In the genomic region with DNA sequence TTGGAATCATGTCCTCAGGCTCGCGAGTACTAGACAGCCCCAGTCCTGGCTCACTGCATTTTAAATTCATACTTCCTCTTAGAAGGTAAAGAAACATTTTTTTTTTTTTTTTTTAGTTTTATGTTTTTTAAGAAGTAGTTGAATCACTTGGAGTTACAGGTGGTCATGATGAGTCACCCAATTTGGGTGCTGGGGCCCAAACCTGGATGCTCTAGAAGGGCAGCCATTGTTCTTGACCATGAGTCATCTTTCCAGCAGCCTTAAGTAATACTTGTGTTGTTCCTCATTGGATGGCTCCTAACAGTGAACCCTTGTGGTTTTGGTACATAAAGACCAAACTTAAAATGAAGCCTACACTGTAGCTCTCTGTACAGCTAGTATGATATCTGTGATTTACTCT, we compare ENCODE assay signal across 30 mouse cellular contexts. TPM values are rescaled to one million over a fixed set of nuclear protein-coding genes. Genes with fewer than 3 reads are reported as not detected.
DNase-seq lines count a peak whose midpoint lies in the region; ATAC-seq lines count a peak whose summit lies in the region.
"Had no signal": no experiment of that assay in that cellular context is flagged by ENCODE, and none has a peak within 500 bp of the region (broad histone marks: within the 10 kb centered on the region; RNA-seq: fewer than 3 reads in every experiment).

No protein-coding gene starts in this region.

- H3K27me3 ChIP-seq in midbrain, embryonic 11.5 days (ENCODE audit: control insufficient read depth, insufficient read depth, low read length): no peaks in the 10 kb centered on the region
- H3K27me3 ChIP-seq in midbrain, embryonic 13.5 days: no peaks in the 10 kb centered on the region
- H3K27me3 ChIP-seq: CH12.LX; forebrain, embryonic 12.5 days; forebrain, embryonic 15.5 days; heart, embryonic 13.5 days had no signal

- H3K36me3 ChIP-seq in midbrain, embryonic 11.5 days (ENCODE audit: control insufficient read depth, insufficient read depth, low read length): peaks cover 11% of the 10 kb centered on the region
- H3K36me3 ChIP-seq in midbrain, embryonic 13.5 days: peaks cover 84% of the 10 kb centered on the region

- H3K9me3 ChIP-seq in midbrain, embryonic 11.5 days (ENCODE audit: control insufficient read depth, low read length): no peaks in the 10 kb centered on the region
- peaks cover 3% of the 10 kb centered on the region; the same call in 1 of the 2 replicates for H3K9me3 ChIP-seq in midbrain, embryonic 13.5 days
- H3K9me3 ChIP-seq: forebrain, embryonic 12.5 days; forebrain, embryonic 15.5 days; G1E; heart, embryonic 10.5 days; heart, embryonic 13.5 days had no signal

- H3K9ac ChIP-seq in midbrain, embryonic 11.5 days (ENCODE audit: low read length): no peak overlapping the region
- H3K9ac ChIP-seq in midbrain, embryonic 13.5 days (replicated peaks): no peak overlapping the region
- H3K9ac ChIP-seq: forebrain, embryonic 12.5 days; forebrain, embryonic 15.5 days; heart, embryonic 13.5 days; hindbrain, embryonic 14.5 days had no signal

- H3K27ac ChIP-seq in midbrain, embryonic 11.5 days (ENCODE audit: low read depth, low read length): no peak overlapping the region
- no peak overlapping the region for H3K27ac ChIP-seq in midbrain, embryonic 13.5 days
- H3K27ac ChIP-seq: forebrain, embryonic 12.5 days; forebrain, embryonic 15.5 days; heart, adult 2 months; heart, embryonic 10.5 days; heart, embryonic 13.5 days; hindbrain, embryonic 14.5 days; hindbrain, postnatal 0 days had no signal

- H3K4me3 ChIP-seq in midbrain, embryonic 11.5 days (ENCODE audit: low read depth, low read length): no peak overlapping the region
- no peak overlapping the region for H3K4me3 ChIP-seq in midbrain, embryonic 13.5 days (replicated peaks)
- H3K4me3 ChIP-seq: forebrain, embryonic 12.5 days; forebrain, embryonic 15.5 days; heart, adult 2 months; heart, embryonic 10.5 days; heart, embryonic 13.5 days had no signal

- no peaks in the 10 kb centered on the region for H3K4me1 ChIP-seq in midbrain, embryonic 11.5 days (ENCODE audit: control insufficient read depth, insufficient read depth, low read length)
- no peaks in the 10 kb centered on the region for H3K4me1 ChIP-seq in midbrain, embryonic 13.5 days (replicated peaks)
- H3K4me1 ChIP-seq: forebrain, embryonic 12.5 days; forebrain, embryonic 15.5 days; heart, embryonic 10.5 days; heart, embryonic 13.5 days had no signal

- intact Hi-C loops in left cerebral cortex, postnatal 25 days (cut with DNase I): no loop called here

- ATAC-seq in midbrain, embryonic 11.5 days (ENCODE audit: low FRiP score): no peak
- no peak for ATAC-seq in midbrain, embryonic 13.5 days
- peak; percentile 37 for ATAC-seq in granulocyte monocyte progenitor cell, adult 5-6 weeks (replicated peaks; ENCODE audit: poor library complexity, severe bottlenecking)
- ATAC-seq: activated CD4-positive, CD25-positive, alpha-beta regulatory T cell, adult 4 months; forebrain, embryonic 15.5 days; hindbrain, postnatal 0 days; inflammation-experienced regulatory T-cells, adult 6 months; intestine, embryonic 16.5 days had no signal

- DNase-seq in midbrain, embryonic 11.5 days (ENCODE audit: low spot score, missing footprints): peak; percentile 60
- peak; percentile 61 for DNase-seq in Muller cell, postnatal 12 days (ENCODE audit: inconsistent ontology term)
- DNase-seq in c-Kit-positive CD71-negative TER-119-negative erythroid progenitor cells, embryonic 14.5 days (ENCODE audit: low read depth): peak; percentile 6
- DNase-seq in gastrocnemius, postnatal 10 days: no peak
- no peak for DNase-seq in left cerebral cortex, postnatal 25 days (ENCODE audit: low spot score in 2 of 2)
- no peak for DNase-seq in retina, postnatal 1 day
- DNase-seq: adrenal gland, postnatal 10 days; adrenal gland, postnatal 36 days; B cell, adult 2 months; cerebellum, adult 11-12 months; cerebellum, adult 8-10 months; cerebellum, postnatal 10 days; gastrocnemius, postnatal 36 days; heart, adult 2 months; heart, postnatal 14 days; heart, postnatal 4 days; kidney, adult 2 months had no signal

- WGBS in midbrain, embryonic 11.5 days: 98% methylated on average over 2 of the region's 2 CpGs
- 96% methylated on average over 2 of the region's 2 CpGs for WGBS in midbrain, embryonic 13.5 days

- no peak overlapping the region for H3K4me2 ChIP-seq in midbrain, embryonic 11.5 days
- H3K4me2 ChIP-seq in midbrain, embryonic 13.5 days (replicated peaks): no peak overlapping the region
- H3K4me2 ChIP-seq: forebrain, embryonic 12.5 days; forebrain, embryonic 15.5 days; heart, embryonic 13.5 days; hindbrain, embryonic 14.5 days had no signal

RNA-seq across cellular contexts. Expression of a gene that starts 41.1 kb away (rescaled TPM):
- 27.6 and 28.9 TPM in 2 replicates for polyA plus RNA-seq in midbrain, embryonic 11.5 days (2014; fragmentation: Nextera tagmentation; extraction: Ambion mirVana)
- 26.5 and 27.0 TPM in 2 replicates for polyA plus RNA-seq in midbrain, embryonic 13.5 days (2015; fragmentation: Nextera tagmentation; extraction: Ambion mirVana)
- 41.1 and 73.3 TPM in 2 replicates for total RNA-seq in granulocyte monocyte progenitor cell, adult 5-6 weeks (2014; fragmentation: Nextera tagmentation)
- total RNA-seq in granulocyte monocyte progenitor cell, adult 5-6 weeks (2017): 22.8 and 33.5 TPM in 2 replicates
- total RNA-seq in gastrocnemius, postnatal 10 days (2021): 10 to 100 TPM; 38.6 to 41.0 TPM
- 10 to 100 TPM; 40.0 to 40.2 TPM for total RNA-seq in left cerebral cortex, postnatal 25 days (2021)

RNA-seq across cellular contexts. Expression of a gene that starts 41.2 kb away (rescaled TPM):
- 176 and 188 TPM in 2 replicates for polyA plus RNA-seq in midbrain, embryonic 11.5 days (2014; fragmentation: Nextera tagmentation; extraction: Ambion mirVana)
- 165 and 167 TPM in 2 replicates for polyA plus RNA-seq in midbrain, embryonic 13.5 days (2015; fragmentation: Nextera tagmentation; extraction: Ambion mirVana)
- total RNA-seq in granulocyte monocyte progenitor cell, adult 5-6 weeks (2014; fragmentation: Nextera tagmentation): 40.1 and 47.1 TPM in 2 replicates
- total RNA-seq in granulocyte monocyte progenitor cell, adult 5-6 weeks (2017): 49.6 and 51.8 TPM in 2 replicates
- total RNA-seq in gastrocnemius, postnatal 10 days (2021): 10 to 100 TPM; 42.1 to 44.9 TPM
- 10 to 100 TPM; 55.9 to 63.2 TPM for total RNA-seq in left cerebral cortex, postnatal 25 days (2021)

Comparison
In these comparisons a context has a peak if more than half of its experiments do, and no peak if none do; other contexts are left out.
1. DNase-seq: peak in midbrain, embryonic 11.5 days (single experiment), Muller cell, postnatal 12 days (single experiment) and c-Kit-positive CD71-negative TER-119-negative erythroid progenitor cells, embryonic 14.5 days (single experiment); none in gastrocnemius, postnatal 10 days (single experiment), left cerebral cortex, postnatal 25 days (0 of 2) and retina, postnatal 1 day (single experiment).